Mouse (Mus musculus) thymus, adult 2 months (tissue): ENCODE data around the gene Cog8.

Experiments used
- CTCF ChIP-seq: fragments of 200-500 bp; IDR thresholded peaks from 2 replicates; pipeline ENCODE4 v1.5.1; 2012; ENCODE audit warnings: mild to moderate bottlenecking, control low read depth, low read length, moderate library complexity, borderline replicate concordance; ENCODE audit not compliant: control insufficient read depth, poor library complexity, insufficient read depth; ENCODE audit errors: extremely low read depth
- POLR2A ChIP-seq: fragments of 200-500 bp; IDR thresholded peaks from 2 replicates; pipeline ENCODE4 v1.6.1; 2012; ENCODE audit warnings: mild to moderate bottlenecking, low read length, control low read depth, moderate library complexity; ENCODE audit not compliant: control insufficient read depth, poor library complexity, insufficient read depth; ENCODE audit errors: extremely low read depth

GRCm38 (mm10) chr8:107049480-107049879 lies 7.0 kb downstream of the Cog8 start:
- no peak for TF ChIP-seq CTCF
- no peak for TF ChIP-seq POLR2A
